Mouse (Mus musculus) gonadal fat pad, adult 2 months (tissue): ENCODE data around the gene Efcab8. TPM values are rescaled to one million over a fixed set of nuclear protein-coding genes. Genes with fewer than 3 reads are reported as not detected.
"Not testable (repeated sequence)": the region's sequence is repeated elsewhere in the genome, so short reads cannot be mapped to it uniquely, and the experiment has no call there.

ENCODE experiments used
- DNase-seq: peaks from one replicate; pipeline ENCODE4 v3.0.0-alpha.2; 2012; ENCODE audit warnings: low read depth
- polyA plus RNA-seq: library from polyadenylated mRNA; depleted of rRNA; stranded (reverse); fragments of >200 nt; gene quantifications from 2 replicates; pipeline ENCODE4 v1.2.3, GENCODE M21; 2012; rRNA removed

Efcab8 gene
- polyA plus RNA-seq = 1.7 and 3.9 TPM in 2 replicates

DNA sequence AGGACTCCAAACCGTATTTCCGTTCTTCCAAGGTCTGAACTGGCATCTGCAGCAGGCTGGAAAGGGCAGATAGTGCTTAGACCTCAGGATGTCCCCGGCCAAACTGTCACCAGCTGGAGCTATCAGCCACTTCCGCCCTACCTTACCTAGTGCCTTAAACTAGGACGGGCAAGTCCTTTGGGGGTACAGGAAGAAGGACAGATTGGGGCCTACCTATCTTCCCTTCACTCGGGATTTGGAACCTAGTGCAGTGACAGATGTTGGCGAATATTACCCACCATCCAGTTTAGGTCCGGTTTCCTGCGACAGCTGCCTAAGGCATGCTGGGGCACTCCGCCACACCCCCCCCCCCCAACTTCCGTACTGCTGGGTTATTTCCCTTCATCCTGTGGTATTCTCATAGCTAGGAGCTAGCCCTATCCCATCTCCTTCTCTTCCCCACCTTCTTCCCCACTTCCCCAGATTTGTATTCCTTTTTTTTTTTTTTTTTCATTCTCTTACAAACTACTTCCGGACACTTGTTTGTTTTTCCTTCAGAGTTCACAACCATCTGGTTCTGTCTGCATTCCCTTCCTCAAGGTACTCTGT lies at the start of gene Efcab8:
Gene Efcab8, plus strand, starts transcription at position 538 of the 588 bp plus-strand sequence.
- no peak for DNase-seq

DNA sequence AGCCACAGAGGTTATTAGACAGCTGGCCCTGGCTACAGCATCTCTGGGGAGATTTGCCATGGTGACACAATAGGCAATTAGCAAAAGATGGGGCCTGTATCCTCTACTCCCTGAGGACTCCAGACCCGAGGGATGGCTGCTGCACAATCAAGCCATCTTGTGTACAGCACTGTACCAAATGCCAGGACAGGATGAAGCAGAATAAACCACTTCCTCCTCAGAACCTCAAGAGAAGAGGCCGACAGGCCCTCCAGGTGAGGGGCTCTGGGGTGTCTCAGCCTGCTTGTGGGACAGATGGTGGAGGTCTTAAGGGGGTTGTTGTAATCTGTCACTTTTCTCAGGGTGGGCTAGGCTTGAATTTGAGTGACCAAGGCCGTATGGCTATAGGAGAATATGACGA lies 45.7 kb upstream of the Efcab8 start:
- no peak for DNase-seq

DNA sequence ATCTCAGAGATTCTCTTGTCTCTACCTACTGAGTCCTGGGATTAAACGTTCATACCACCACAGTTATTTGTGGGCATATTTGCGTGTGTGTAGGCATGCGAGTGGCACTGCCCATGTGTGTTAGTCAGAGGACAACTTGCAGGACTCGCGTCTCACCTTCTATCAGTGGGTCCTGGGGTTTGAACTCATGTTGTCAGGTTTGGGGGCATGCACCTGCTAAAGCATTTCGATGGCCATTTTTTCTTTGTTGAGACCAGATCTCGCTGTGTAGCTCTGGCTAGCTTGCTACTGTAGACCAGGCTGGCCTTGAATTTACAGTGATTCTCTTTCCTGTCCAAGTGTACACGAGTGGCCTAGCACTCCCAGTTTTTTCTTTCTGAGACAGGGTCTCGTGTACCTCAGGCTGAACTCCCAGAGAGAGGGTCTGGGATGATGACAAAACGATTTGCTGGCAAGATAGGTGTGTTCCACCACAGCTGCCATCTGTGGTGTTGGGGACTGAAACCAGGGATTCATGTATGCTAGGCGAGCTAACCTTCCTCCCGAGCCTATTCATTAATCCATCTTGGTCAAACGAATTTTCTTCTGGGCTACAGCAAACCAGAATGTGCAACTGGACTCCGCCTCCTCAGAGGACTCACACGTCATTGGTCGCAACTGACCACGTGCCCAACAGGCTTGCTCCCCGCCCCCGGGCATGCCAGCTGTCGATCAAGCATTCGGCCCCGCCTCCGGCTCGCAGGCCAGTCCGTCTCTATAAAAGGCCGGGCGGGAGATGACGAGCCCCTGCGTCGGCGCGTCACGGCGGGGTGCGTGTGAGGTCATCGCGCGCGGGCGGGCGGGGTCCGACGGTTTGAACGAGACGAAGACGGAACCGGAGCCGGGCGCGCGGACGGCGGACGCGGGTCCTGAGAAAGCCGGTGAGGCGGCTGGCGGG lies 39.0 kb upstream of the Efcab8 start, which contains the start of gene Mapre1:
Gene Mapre1, plus strand, starts transcription at position 775 of the 937 bp plus-strand sequence.
- peak; percentile 76 for DNase-seq

DNA sequence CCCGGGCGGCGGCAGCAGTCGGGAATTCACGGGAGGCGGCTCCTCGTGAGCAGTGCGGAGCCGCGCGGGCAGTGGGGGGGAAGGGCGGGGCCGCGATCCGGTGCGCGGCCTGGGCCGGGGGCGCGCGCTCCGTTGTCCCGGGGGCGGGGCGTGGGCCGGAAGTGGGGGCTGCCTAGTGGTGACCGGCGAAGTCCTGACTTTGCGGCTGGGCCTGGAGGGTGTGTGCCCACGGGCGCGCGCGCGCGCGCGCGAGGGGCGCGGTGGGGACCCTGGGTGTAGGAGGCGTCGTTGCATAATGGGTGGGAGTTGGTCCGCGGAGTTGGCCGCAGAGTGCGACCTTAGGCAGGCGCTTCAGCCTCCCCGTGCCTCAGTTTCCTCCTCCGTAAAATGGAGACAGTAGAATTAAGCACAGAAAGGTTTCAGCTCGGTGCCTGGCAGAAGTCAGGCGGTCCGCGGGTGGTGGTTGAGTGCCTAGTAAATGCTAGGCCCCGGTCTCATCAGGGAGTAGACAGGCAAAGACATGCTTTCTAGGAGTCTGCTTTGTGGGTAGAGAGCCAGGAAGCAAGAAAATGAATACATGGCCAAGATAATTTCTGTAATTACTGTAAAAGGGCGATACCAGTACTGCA lies 38.2 kb upstream of the Efcab8 start:
- DNase-seq = no peak

DNA sequence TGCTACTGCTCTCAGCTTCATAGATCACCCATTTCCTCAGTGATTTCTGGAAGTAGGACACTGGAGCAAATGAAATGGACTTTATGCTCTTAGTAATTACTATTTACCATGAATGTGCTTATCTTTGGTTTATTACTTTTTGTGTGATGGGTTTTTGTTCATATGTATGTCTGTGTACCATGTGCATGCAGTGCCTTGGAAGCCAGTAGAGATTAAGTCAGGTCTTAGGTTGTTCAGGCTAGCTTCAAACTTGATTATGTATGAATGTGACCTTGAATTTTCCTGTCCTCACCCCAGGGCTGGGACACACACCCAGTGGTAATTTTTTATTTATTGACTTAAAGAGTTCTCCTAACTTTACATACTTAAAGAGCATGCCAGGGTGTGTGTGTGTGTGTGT lies 31.7 kb upstream of the Efcab8 start:
- no peak for DNase-seq

DNA sequence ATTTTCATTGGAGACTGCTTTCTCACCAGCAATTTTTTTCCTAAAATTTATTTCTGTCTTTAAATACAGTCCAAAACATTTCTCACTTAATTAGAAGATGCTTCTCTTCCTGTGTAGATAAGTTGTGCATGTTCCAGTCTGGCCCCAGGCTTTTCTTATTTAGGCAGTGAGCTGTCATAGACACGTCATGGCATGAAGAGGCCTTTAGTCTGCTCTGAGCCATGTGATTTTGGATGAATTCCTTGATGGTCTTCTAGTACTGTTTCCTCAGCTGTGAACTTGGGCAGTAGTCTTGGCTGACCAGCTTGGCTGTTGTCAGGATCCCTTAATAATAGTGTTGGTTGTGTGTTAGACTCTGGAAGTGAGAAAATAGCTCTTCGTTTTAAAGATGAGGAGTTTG lies 29.4 kb upstream of the Efcab8 start:
- no peak for DNase-seq

DNA sequence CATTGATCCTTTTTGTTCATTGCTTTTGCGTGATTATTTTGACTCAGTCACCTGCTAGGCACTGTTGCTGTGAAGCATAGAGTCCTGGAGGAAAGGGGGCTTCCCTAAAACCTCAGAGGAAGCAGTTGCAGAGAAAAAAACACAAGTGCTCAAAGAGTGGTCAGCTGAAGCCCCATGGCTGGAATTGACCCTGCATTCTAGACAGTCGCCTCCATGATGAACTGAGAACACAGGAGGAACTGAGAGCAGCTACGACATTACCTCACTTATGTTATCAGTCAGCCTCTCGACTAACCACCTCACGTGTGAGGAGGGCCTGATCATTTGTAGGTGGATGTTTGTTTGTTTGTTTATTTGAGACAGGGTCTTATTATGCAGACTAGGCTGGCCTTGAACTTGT lies 17.6 kb upstream of the Efcab8 start:
- no peak for DNase-seq

DNA sequence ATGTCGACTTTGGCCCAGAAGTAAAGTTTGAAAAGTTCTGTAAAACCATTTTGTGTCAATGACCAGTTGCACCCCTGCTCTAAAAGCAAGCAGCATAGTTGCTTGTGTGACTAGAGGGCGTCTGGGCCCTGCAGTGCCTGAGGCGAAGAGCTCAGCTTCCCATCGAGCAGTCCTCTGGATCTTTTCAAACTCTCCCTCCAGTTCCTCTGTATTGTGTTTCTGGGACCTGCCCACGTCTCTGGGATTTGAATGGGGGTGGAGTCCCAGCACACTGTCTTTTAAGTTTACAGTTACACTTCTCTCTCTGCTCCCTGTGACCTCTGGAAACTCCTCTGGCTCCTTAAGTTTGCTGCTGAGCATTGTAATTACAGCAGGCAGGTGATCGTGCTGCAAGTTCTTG lies 12.2 kb upstream of the Efcab8 start:
- DNase-seq = no peak

DNA sequence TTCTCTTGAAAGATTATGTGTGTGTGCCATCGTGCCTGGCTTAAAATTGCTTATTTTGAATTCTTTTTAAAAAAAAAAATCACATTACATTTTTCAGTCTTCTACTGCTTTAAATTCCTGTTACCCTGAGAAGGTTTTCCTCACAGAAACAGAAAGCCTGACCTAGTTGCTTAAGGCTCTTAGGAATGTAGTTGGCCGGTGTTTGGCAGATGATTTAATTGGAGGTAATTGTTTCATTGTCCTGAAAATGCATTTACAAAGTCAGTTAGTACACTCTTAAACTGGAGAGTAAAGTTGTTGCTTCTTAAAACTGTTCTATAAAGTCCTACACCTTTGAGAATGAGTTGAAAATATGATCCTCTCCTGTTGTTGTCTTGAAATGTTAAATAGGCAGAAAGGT lies 10.8 kb upstream of the Efcab8 start:
- DNase-seq = no peak

DNA sequence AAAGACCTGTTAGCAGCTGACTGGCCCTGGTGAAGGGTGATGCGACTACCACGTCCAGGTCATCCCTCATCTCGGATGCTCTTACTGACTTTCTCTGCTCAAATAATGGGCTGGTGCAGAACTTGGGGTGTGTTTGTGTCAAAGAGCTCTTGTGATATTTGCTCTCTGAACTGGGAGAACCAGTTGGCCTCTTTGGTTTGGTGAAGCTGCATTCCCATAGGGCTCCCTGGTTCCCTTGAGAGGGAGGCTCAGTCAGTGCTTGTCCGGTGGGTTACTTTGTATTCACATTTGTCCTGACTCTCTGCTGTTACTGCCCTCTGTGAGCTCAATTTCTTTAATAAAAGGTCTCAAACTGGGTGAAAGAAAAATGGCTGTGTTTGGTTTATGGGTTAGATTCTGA lies 6.8 kb upstream of the Efcab8 start:
- DNase-seq = no peak

DNA sequence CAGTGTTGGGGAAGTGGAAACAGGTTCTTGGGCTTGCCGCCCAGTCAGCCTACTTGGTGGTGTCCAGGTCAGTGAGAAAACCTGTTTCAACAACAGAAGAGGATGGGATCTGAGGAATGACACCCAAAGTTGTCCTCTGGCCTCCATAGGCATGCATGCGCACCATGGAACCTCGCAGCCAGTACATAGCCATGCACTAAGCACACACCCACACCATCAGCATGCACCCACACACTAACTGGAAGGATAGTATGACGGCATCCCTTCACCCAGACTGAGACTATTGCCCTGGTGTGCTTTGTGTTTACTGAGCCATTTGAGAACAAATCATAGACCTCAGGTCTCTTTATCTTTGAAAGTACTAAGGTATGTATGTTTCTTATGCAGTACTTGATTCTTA lies 4.3 kb upstream of the Efcab8 start:
- no peak for DNase-seq

DNA sequence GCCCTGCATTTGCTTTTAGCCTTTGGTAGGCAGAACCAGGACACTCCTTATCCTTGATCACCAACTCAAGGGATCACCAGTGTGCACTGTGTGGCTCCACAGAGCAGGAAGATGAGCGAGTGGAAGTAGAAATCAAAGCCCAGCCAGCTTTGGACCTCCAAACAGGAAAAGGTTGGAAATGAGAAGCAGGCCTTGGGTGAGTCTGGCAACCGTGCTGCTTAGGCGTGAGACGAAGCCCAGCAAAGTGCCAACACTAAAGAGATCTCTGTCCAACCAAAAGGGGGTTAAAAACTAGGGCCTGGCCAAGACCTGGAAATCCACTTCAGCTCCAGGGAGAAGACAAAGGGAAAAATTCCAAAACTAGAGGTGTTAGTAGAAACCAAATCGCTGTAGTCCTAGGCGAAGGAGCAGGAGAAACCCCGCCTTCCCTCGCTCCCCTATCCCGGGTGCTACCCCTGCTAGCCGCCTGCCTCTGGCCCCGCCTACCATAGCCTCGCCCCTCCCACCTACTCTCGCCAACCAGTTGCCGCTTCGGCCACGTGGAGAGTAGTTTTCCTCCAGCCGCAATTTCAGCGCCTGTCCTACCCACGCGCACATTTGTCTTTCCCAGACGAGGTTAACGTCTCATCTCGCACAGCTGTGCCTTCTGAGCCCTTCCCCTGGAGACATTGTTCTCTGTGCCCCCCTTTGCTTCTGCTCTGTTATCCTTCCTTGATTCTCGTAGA lies 931 bp upstream of the Efcab8 start:
- DNase-seq = no peak

DNA sequence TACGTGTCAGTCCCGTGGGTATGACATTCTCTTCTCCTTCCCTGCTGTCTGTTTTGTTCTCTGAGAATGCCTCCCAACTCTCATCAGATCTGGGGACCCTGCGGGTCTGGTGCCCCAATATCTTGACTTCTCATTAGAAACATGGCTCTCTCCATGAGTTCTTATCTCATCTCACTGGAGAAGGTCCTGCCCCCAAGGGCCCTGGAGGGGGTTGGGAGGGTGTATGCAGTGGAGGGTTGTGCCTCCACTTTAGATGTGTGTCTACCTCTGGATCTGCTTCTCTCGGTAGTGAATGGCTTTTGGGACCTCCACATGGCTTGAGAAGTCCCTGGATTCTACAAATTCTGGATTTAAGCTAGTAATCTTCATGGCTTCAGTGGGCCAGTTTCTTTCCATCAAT lies 1.4 kb downstream of the Efcab8 start:
- no peak for DNase-seq

DNA sequence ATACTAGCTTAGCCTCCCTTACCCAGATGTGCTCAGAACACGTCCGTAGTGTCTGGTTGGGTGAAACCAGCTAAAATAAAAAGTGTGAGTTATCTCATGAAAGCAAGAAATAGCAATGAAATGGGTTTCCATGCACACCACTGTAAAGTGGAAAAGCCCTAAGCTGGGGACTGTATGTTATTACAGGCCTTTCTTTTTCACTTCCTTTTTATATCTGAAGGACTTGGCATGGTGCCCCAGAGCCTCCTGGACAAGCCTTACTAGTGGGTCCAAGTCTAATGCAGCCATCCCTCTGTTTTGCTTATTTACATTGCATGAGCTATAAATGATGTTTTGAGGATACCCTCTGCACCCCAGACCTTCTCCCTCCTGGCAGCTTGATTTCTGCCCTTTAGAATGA lies 4.9 kb downstream of the Efcab8 start:
- no peak for DNase-seq

DNA sequence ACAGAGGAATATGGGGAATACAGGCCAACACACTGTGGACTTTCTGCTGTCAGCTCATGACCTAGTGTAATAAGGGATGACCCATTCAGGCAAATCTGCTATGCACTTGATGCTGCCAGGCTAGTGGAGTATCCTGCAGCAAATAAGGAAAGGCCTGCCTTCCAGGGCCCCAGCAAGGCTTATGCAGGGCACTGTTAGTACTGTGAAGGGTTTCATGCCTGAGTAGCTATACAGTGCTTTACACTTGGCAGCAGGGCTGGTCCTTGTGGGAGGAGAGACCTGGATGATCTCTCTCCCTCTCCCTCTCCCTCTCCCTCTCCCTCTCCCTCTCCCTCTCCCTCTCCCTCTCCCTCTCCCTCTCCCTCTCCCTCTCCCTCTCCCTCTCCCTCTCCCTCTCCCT lies 13.6 kb downstream of the Efcab8 start:
- no peak for DNase-seq

DNA sequence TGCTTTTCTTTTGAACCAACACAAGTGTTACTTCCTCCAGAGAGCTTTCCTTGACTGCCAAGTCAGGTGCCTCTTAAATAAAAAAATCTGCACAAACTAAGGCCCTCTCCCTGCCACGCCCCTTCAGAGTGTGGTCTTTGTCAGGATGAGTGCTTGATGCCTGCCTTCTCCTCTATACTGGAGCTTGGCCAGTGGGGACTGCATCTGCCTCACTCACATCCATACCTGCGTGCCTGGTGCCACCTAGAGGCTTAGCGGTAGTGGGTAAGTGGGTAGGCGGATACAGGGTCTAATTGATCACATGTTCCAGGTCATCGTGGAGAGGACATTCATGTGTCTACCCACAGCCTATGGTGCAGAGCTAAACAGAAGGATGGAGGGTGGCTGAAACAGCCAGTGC lies 15.4 kb downstream of the Efcab8 start:
- no peak for DNase-seq

DNA sequence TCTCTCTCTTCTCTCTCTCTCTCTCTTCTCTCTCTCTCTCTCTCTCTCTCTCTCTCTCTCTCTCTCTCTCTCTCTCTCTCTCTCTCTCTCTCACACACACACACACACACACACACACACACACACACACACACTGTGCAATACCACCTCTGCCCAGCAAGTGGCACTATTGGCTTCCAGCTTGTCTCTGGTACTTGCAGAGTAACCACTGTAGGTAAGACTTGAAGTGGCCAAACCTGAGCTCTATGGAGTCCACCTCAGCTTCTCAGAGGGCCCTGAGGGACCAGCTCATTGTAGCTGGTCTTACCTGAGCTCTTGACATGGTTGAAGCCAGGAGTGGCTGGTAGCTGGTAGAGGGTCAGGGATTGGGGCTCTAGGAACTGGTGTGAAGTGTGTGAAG lies 27.7 kb downstream of the Efcab8 start:
- not testable (repeated sequence) for DNase-seq

DNA sequence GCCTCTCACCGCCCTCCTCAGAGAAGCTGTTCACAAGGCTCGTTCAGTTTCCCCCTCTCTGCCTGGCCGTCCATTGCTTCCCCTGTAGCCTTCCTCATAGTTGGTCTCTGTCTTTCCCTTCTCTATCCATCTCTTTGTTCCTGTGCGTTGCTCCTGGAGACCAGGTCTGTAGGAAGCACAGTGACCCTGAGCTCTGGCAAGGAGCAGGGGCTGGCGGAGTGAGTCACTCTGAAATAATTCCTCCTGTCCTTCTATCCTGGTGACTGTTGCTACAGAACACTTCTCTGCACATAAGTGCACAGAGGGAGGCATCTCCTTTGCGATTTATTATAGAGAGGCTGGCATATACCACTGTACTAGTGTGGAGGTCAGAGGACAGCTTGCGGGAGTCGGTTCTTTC lies 28.4 kb downstream of the Efcab8 start:
- DNase-seq = no peak

DNA sequence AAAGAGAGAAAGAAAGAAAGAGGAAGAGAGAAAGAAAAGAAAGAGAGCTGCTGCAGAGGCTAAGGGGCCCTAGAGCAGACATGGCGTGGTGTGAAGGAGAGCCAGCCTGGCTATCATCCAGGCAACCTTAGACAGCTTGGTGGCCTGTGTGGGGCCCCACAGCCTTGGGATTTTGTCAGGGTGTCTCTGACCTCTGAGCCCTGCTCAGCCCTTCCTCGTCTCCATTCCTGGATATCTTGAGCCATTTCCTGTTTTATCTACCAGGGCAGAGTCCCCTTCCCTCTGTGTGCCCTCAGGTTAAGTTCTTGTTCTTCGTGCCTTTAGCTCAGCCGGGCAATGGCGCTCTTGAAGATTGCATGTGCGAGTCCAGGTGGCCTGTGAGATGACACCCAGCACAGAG lies 29.1 kb downstream of the Efcab8 start:
- no peak for DNase-seq

DNA sequence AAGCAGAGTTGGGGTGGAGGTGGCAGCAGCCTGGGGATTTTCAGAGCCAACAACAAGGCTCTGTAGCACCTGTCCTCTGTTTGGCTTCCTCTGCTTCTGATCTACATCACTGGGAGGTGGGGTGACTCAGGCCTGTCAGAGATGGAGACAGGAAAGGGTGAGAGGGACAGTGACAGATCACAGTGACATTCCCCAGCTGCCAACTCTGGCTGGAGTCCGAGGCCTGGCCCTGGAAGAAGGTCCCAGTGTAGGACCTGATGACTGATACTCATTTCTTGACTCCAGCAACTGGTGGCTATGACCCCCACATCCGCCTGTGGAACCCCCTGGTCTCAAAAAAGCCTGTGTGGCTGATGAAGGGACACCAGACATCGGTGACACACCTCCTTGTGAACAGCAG lies 30.2 kb downstream of the Efcab8 start:
- no peak for DNase-seq

DNA sequence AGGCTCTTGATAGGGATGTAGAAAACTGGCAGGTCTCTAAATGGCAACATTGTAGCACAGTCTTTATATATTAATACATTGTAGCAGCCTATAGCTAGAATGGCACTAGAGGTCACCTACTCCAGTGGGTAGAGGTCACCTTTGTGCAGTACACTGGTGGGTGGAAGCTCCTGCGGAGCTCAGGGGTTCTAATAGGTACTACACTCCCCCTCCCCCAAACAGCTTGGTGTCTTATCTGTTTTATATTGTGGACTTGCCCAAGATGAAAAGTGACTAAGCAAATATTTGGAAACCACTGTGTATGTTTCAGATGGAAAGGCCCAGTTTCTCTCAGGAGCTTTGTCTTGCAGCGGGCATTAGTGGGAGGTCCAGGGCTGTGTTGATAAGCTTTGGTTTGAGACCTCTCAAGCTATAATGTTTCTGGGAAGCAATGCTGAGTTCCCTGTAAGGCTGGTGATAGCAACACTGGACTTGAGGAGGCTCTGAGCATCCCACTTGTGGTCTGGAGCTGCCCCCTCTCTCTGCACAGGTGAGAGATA lies 42.3 kb downstream of the Efcab8 start:
- DNase-seq = no peak

DNA sequence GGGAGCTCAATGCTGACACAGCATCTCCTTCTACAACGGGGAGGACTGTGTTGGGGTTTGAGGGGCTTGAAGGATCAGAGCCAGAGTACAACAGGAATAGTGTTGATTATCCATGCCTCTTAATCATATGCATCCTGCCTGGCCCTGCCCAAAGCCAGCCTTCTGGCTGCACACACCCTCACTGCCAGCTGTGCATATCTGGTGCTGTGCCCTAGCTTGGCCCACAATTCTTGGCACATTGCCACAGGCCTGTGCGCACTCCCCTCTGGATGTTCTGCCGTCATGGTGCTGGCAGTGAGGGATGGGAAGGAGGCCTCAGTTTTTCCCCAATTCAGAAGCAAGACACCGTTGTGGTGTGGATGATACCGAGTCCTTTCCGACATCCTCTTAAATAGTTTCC lies 44.9 kb downstream of the Efcab8 start:
- no peak for DNase-seq
